Mouse (Mus musculus): ENCODE results near the gene Cers3. TPM values are rescaled to one million over a fixed set of nuclear protein-coding genes. Genes with fewer than 3 reads are reported as not detected.

Gene Cers3
- polyA plus RNA-seq, 1 experiment from 2014 or later: 0.88 TPM

GRCm38 (mm10) chr7:66812737-66813136 is 69.4 kb downstream of the Cers3 start:
- Histone ChIP-seq H3K9ac (no peak overlapping the region), H3K36me3 (no peaks in the 10 kb centered on the region), H3K4me2 (replicated peaks) (no peak overlapping the region), H3K4me1 (no peaks in the 10 kb centered on the region), H3K27me3 (no peaks in the 10 kb centered on the region), H3K4me3 (no peak overlapping the region), H3K9me3 (replicated peaks) (no peaks in the 10 kb centered on the region), H3K27ac (no peak overlapping the region)
- 73% methylated on average over 9 of the region's 9 CpGs for WGBS
- ATAC-seq (ENCODE audit: low FRiP score): no peak

GRCm38 (mm10) chr7:66813172-66813571 is 69.9 kb downstream of the Cers3 start:
- 78% methylated on average over 1 of the region's 1 CpGs for WGBS
- Histone ChIP-seq H3K9ac (no peak overlapping the region), H3K4me1 (no peaks in the 10 kb centered on the region), H3K9me3 (replicated peaks) (no peaks in the 10 kb centered on the region), H3K4me3 (no peak overlapping the region), H3K36me3 (no peaks in the 10 kb centered on the region), H3K27me3 (no peaks in the 10 kb centered on the region), H3K27ac (no peak overlapping the region), H3K4me2 (replicated peaks) (no peak overlapping the region)
- no peak for ATAC-seq (ENCODE audit: low FRiP score)

GRCm38 (mm10) chr7:66815526-66815925 is 72.2 kb downstream of the Cers3 start:
- Histone ChIP-seq H3K9me3 (replicated peaks) (no peaks in the 10 kb centered on the region), H3K36me3 (no peaks in the 10 kb centered on the region), H3K4me1 (no peaks in the 10 kb centered on the region), H3K4me3 (no peak overlapping the region), H3K27me3 (no peaks in the 10 kb centered on the region), H3K4me2 (replicated peaks) (no peak overlapping the region), H3K9ac (no peak overlapping the region), H3K27ac (no peak overlapping the region)
- WGBS: 82% methylated on average over 6 of the region's 6 CpGs
- ATAC-seq (ENCODE audit: low FRiP score): no peak

GRCm38 (mm10) chr7:66820034-66820433 is 76.7 kb downstream of the Cers3 start:
- Histone ChIP-seq H3K36me3 (no peaks in the 10 kb centered on the region), H3K27me3 (no peaks in the 10 kb centered on the region), H3K27ac (no peak overlapping the region)

GRCm38 (mm10) chr7:66830803-66831202 is 87.5 kb downstream of the Cers3 start:
- no peak overlapping the region for H3K27ac ChIP-seq
- no peaks in the 10 kb centered on the region for H3K36me3 ChIP-seq
- H3K4me3 ChIP-seq: no peak overlapping the region
- no peak overlapping the region for H3K9ac ChIP-seq
- 80% methylated on average over 5 of the region's 5 CpGs for WGBS
- no peaks in the 10 kb centered on the region for H3K9me3 ChIP-seq (replicated peaks)
- ATAC-seq (ENCODE audit: low FRiP score): no peak
- H3K4me2 ChIP-seq (replicated peaks): no peak overlapping the region
- H3K4me1 ChIP-seq: no peaks in the 10 kb centered on the region
- no peaks in the 10 kb centered on the region for H3K27me3 ChIP-seq

More at GRCm38 (mm10) chr7:66820034-66820433, 76.7 kb downstream of the Cers3 start:
- no peak overlapping the region for H3K9ac ChIP-seq
- ATAC-seq (ENCODE audit: low FRiP score): no peak
- H3K4me1 ChIP-seq: no peaks in the 10 kb centered on the region
- H3K4me2 ChIP-seq (replicated peaks): no peak overlapping the region
- no peaks in the 10 kb centered on the region for H3K9me3 ChIP-seq (replicated peaks)
- no peak overlapping the region for H3K4me3 ChIP-seq
- WGBS: 24% methylated on average over 6 of the region's 6 CpGs

- H3K9me3 ChIP-seq (replicated peaks): no peaks in the 10 kb centered on the region
- no peak overlapping the region for H3K9ac ChIP-seq
- WGBS: 70% methylated on average over 5 of the region's 5 CpGs
- no peak overlapping the region for H3K4me3 ChIP-seq
- H3K4me1 ChIP-seq: no peaks in the 10 kb centered on the region
- no peak overlapping the region for H3K4me2 ChIP-seq (replicated peaks)
- H3K27me3 ChIP-seq: no peaks in the 10 kb centered on the region
- no peak overlapping the region for H3K27ac ChIP-seq
- no peak for ATAC-seq (ENCODE audit: low FRiP score)
- no peaks in the 10 kb centered on the region for H3K36me3 ChIP-seq
Observed at GRCm38 (mm10) chr7:66831295-66831694, 88.0 kb downstream of the Cers3 start.

- under 1% methylated on average over 30 of the region's 30 CpGs for WGBS
- Histone ChIP-seq H3K27me3 (peaks cover 20% of the 10 kb centered on the region), H3K9ac (peak within 1 kb of the TSS; percentile 60), H3K4me2 (replicated peaks) (peak within 1 kb of the TSS; percentile 98), H3K9me3 (replicated peaks) (no peaks in the 10 kb centered on the region), H3K27ac (peak within 1 kb of the TSS; percentile 53; the same call in 1 of the 2 replicates), H3K4me3 (peak within 1 kb of the TSS; percentile 61), H3K36me3 (no peaks in the 10 kb centered on the region), H3K4me1 (peaks cover 10% of the 10 kb centered on the region; the same call in 1 of the 2 replicates)
- ATAC-seq (ENCODE audit: low FRiP score): peak; percentile 99
Observed at GRCm38 (mm10) chr7:66839463-66840007, 96.2 kb downstream of the Cers3 start, which contains the start of gene Adamts17. Gene Adamts17, plus strand, starts transcription at chr7:66839735.

GRCm38 (mm10) chr7:66840008-66840719 is 96.9 kb downstream of the Cers3 start:
- WGBS: under 1% methylated on average over 67 of the region's 76 CpGs
- ATAC-seq (ENCODE audit: low FRiP score): peak; percentile 65

GRCm38 (mm10) chr7:66841165-66841564 is 97.9 kb downstream of the Cers3 start:
- Histone ChIP-seq H3K36me3 (no peaks in the 10 kb centered on the region), H3K4me2 (replicated peaks) (peak overlapping the region; percentile 98), H3K27me3 (peaks cover 20% of the 10 kb centered on the region), H3K9me3 (replicated peaks) (no peaks in the 10 kb centered on the region), H3K4me3 (no peak overlapping the region; the same call in 1 of the 2 replicates), H3K4me1 (peaks cover 10% of the 10 kb centered on the region; the same call in 1 of the 2 replicates), H3K27ac (no peak overlapping the region), H3K9ac (no peak overlapping the region)
- WGBS: 82% methylated on average over 7 of the region's 7 CpGs
- ATAC-seq (ENCODE audit: low FRiP score): no peak

More at GRCm38 (mm10) chr7:66840008-66840719, 96.9 kb downstream of the Cers3 start:
- peak overlapping the region; percentile 61 for H3K4me3 ChIP-seq
- H3K36me3 ChIP-seq: no peaks in the 10 kb centered on the region
- H3K9me3 ChIP-seq (replicated peaks): no peaks in the 10 kb centered on the region
- peaks cover 20% of the 10 kb centered on the region for H3K27me3 ChIP-seq
- H3K4me2 ChIP-seq (replicated peaks): peak overlapping the region; percentile 98
- H3K4me1 ChIP-seq: peaks cover 10% of the 10 kb centered on the region; the same call in 1 of the 2 replicates
- peak overlapping the region; percentile 53; the same call in 1 of the 2 replicates for H3K27ac ChIP-seq
- H3K9ac ChIP-seq: peak overlapping the region; percentile 60

GRCm38 (mm10) chr7:66842021-66842420 is 98.7 kb downstream of the Cers3 start:
- Histone ChIP-seq H3K4me2 (replicated peaks) (no peak overlapping the region), H3K27ac (no peak overlapping the region), H3K9me3 (replicated peaks) (no peaks in the 10 kb centered on the region), H3K27me3 (peaks cover 20% of the 10 kb centered on the region), H3K4me3 (no peak overlapping the region), H3K4me1 (peaks cover 10% of the 10 kb centered on the region; the same call in 1 of the 2 replicates), H3K9ac (no peak overlapping the region), H3K36me3 (no peaks in the 10 kb centered on the region)
- 54% methylated on average over 10 of the region's 10 CpGs for WGBS
- ATAC-seq (ENCODE audit: low FRiP score): no peak

- H3K4me1 ChIP-seq: peaks cover 10% of the 10 kb centered on the region; the same call in 1 of the 2 replicates
Observed at GRCm38 (mm10) chr7:66843846-66844245, 100.5 kb downstream of the Cers3 start.

GRCm38 (mm10) chr7:66846582-66846981 is 103.3 kb downstream of the Cers3 start:
- 83% methylated on average over 6 of the region's 6 CpGs for WGBS
- H3K4me2 ChIP-seq (replicated peaks): no peak overlapping the region
- peaks cover 8% of the 10 kb centered on the region for H3K27me3 ChIP-seq
- no peak overlapping the region for H3K4me3 ChIP-seq
- no peaks in the 10 kb centered on the region for H3K9me3 ChIP-seq (replicated peaks)
- no peaks in the 10 kb centered on the region for H3K4me1 ChIP-seq
- H3K9ac ChIP-seq: no peak overlapping the region
- H3K36me3 ChIP-seq: no peaks in the 10 kb centered on the region
- H3K27ac ChIP-seq: no peak overlapping the region
- no peak for ATAC-seq (ENCODE audit: low FRiP score)

More at GRCm38 (mm10) chr7:66843846-66844245, 100.5 kb downstream of the Cers3 start:
- WGBS: 72% methylated on average over 2 of the region's 2 CpGs
- no peak overlapping the region for H3K9ac ChIP-seq
- H3K27me3 ChIP-seq: peaks cover 20% of the 10 kb centered on the region
- no peak for ATAC-seq (ENCODE audit: low FRiP score)
- H3K4me3 ChIP-seq: no peak overlapping the region
- no peak overlapping the region for H3K27ac ChIP-seq
- H3K36me3 ChIP-seq: no peaks in the 10 kb centered on the region
- no peaks in the 10 kb centered on the region for H3K9me3 ChIP-seq (replicated peaks)
- H3K4me2 ChIP-seq (replicated peaks): no peak overlapping the region
